Mouse (Mus musculus) stomach, postnatal 0 days (tissue): Measurements from ENCODE around the gene Tmem63a. TPM values are rescaled to one million over a fixed set of nuclear protein-coding genes. Genes with fewer than 3 reads are reported as not detected.

ENCODE experiments used
- ATAC-seq: fragments of 200-750 bp; cut with Nextera tagmentation; 2 replicates; pipeline ENCODE4 v1.8.0; 2017; ENCODE audit not compliant: low FRiP score, low TSS enrichment
- DNase-seq: peaks from one replicate; pipeline ENCODE4 v3.0.0-alpha.2; 2016; ENCODE audit warnings: low spot score
- H3K27ac ChIP-seq: fragments of 300-500 bp; sonication (generic); replicated peaks from 2 replicates; pipeline ENCODE4 v1.5.1; 2014; ENCODE audit warnings: mild to moderate bottlenecking, control low read depth
- H3K27me3 ChIP-seq: fragments of 300-500 bp; sonication (generic); 2 replicates; pipeline ENCODE4 v1.6.1; 2014; ENCODE audit warnings: low read length; ENCODE audit not compliant: control insufficient read depth, insufficient read depth
- H3K36me3 ChIP-seq: fragments of 300-500 bp; sonication (generic); 2 replicates; pipeline ENCODE4 v1.6.1; 2014; ENCODE audit warnings: low read length, mixed read lengths; ENCODE audit not compliant: control insufficient read depth, insufficient read depth
- H3K4me1 ChIP-seq: fragments of 300-500 bp; sonication (generic); replicated peaks from 2 replicates; pipeline ENCODE4 v1.6.1; 2014; ENCODE audit warnings: antibody characterized with exemption; ENCODE audit not compliant: control insufficient read depth, insufficient read depth
- H3K4me2 ChIP-seq: fragments of 300-500 bp; sonication (generic); replicated peaks from 2 replicates; pipeline ENCODE4 v1.6.1; 2014; ENCODE audit warnings: low read depth, mild to moderate bottlenecking, control low read depth, moderate library complexity
- H3K4me3 ChIP-seq: fragments of 300-500 bp; sonication (generic); 2 replicates; pipeline ENCODE4 v1.5.1; 2014; ENCODE audit warnings: low read depth, low read length, control low read depth
- H3K9ac ChIP-seq: fragments of 300-500 bp; sonication (generic); 2 replicates; pipeline ENCODE4 v1.6.1; 2014; ENCODE audit warnings: mild to moderate bottlenecking, low read length, control low read depth, mixed read lengths
- H3K9me3 ChIP-seq: fragments of 300-500 bp; sonication (generic); 2 replicates; pipeline ENCODE4 v1.6.1; 2016; ENCODE audit warnings: low read length; ENCODE audit not compliant: control insufficient read depth
- CTCF ChIP-seq: IDR thresholded peaks from 2 replicates; pipeline ENCODE4 v1.5.1; 2016; ENCODE audit warnings: antibody characterized with exemption, low read depth, mild to moderate bottlenecking, moderate library complexity
- EP300 ChIP-seq: optimal IDR thresholded peaks from 2 replicates; pipeline ENCODE3; 2016; ENCODE audit warnings: antibody characterized with exemption
- WGBS: fragments of 180-500 bp; shearing (Covaris S2); extraction: QIAGEN DNeasy Blood & Tissue Kit; methylation state at CpG from one replicate; pipeline ENCODE4 v1.1.7; 2014; 5-methylcytosine and 5-hydroxymethylcytosine counted together
- polyA plus RNA-seq: library from polyadenylated mRNA; unstranded; fragments of >200 nt; fragmentation: Nextera tagmentation; extraction: Ambion mirVana; gene quantifications from 2 replicates; pipeline ENCODE4 v1.2.1, GENCODE M21; 2015

The Tmem63a gene
- polyA plus RNA-seq, 1 experiment from 2014 or later = 35.2 TPM

GRCm38 (mm10) chr1:180957989-180958388 lies 15.8 kb downstream of the Tmem63a start:
- TF ChIP-seq CTCF (no peak), EP300 (no peak)
- Histone ChIP-seq H3K27me3 (no peaks in the 10 kb centered on the region), H3K9me3 (no peaks in the 10 kb centered on the region), H3K4me3 (no peak overlapping the region), H3K36me3 (peaks cover 41% of the 10 kb centered on the region), H3K4me1 (no peaks in the 10 kb centered on the region), H3K9ac (no peak overlapping the region), H3K27ac (no peak overlapping the region), H3K4me2 (no peak overlapping the region)
- DNase-seq = peak; percentile 73
- ATAC-seq = peak; percentile 78
- 70% methylated on average over 3 of the region's 3 CpGs for WGBS

DNA sequence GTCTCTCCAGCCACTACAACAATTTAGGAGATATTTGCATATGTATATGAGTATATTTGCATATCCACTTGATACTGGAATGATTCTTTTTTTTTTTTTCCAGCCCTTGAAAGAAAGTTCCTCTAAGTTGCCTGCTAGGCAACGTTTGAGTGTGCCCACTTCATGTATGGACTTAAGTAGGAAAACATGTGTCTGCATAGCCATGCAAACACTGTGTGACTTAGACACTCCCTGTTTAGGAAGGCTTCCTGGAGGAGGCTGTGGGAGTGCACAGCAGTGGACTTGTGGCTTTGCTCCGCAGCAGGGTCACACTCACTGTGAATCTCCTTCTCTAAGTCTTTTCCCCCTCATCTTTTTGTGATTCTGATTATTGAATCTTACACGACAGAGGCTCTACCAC lies 16.7 kb downstream of the Tmem63a start:
- Histone ChIP-seq H3K36me3 (peaks cover 45% of the 10 kb centered on the region), H3K9ac (no peak overlapping the region), H3K27me3 (no peaks in the 10 kb centered on the region), H3K9me3 (no peaks in the 10 kb centered on the region), H3K27ac (0 out of 2 replicates have a peak overlapping the region, but pooled peaks have one; percentile 4), H3K4me1 (no peaks in the 10 kb centered on the region), H3K4me3 (no peak overlapping the region), H3K4me2 (no peak overlapping the region)
- no peak for ATAC-seq
- TF ChIP-seq EP300 = no peak
- no peak for TF ChIP-seq CTCF
- no peak for DNase-seq
- WGBS = 77% methylated on average over 3 of the region's 3 CpGs

DNA sequence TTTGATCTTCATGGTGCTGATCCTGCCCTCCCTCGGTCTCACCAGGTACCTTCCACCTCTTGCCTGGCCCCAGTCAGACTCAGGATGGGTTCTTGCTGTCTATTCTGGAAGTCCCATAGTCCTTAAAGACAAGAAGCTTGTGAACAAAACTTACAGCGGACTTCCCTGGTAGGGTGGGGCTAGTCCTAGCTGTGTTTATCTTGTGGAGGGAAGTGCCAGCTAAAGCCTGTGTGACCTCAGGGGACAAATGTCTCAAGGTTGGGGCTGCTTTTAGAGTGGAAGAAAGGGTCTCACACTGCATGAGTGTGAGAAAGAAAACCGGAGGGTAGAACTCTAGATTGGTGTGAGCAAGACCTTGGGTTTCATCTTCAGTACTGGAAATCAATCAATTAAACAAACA lies 23.6 kb downstream of the Tmem63a start:
- H3K9ac ChIP-seq = no peak overlapping the region
- H3K4me3 ChIP-seq = no peak overlapping the region
- no peaks in the 10 kb centered on the region for H3K27me3 ChIP-seq
- TF ChIP-seq CTCF = no peak
- H3K4me1 ChIP-seq = no peaks in the 10 kb centered on the region
- ATAC-seq (peak; percentile 54), DNase-seq (no peak)
- H3K9me3 ChIP-seq = no peaks in the 10 kb centered on the region
- H3K4me2 ChIP-seq = no peak overlapping the region
- WGBS = 66% methylated on average over 3 of the region's 3 CpGs
- peak overlapping the region; percentile 53 for H3K27ac ChIP-seq
- H3K36me3 ChIP-seq = peaks cover 45% of the 10 kb centered on the region

- TF ChIP-seq EP300 (no peak), CTCF (no peak)
- no peak overlapping the region for H3K4me3 ChIP-seq
- 54% methylated on average over 3 of the region's 3 CpGs for WGBS
- ATAC-seq (no peak; the same call in 1 of the 2 replicates), DNase-seq (no peak)
- no peak overlapping the region for H3K4me2 ChIP-seq
- H3K27ac ChIP-seq = no peak overlapping the region
- H3K9me3 ChIP-seq = no peaks in the 10 kb centered on the region
- no peaks in the 10 kb centered on the region for H3K4me1 ChIP-seq
- no peaks in the 10 kb centered on the region for H3K27me3 ChIP-seq
- no peak overlapping the region for H3K9ac ChIP-seq
- peaks cover 41% of the 10 kb centered on the region for H3K36me3 ChIP-seq
These were observed 24.4 kb downstream of the Tmem63a start for GRCm38 (mm10) chr1:180966542-180966941.

DNA sequence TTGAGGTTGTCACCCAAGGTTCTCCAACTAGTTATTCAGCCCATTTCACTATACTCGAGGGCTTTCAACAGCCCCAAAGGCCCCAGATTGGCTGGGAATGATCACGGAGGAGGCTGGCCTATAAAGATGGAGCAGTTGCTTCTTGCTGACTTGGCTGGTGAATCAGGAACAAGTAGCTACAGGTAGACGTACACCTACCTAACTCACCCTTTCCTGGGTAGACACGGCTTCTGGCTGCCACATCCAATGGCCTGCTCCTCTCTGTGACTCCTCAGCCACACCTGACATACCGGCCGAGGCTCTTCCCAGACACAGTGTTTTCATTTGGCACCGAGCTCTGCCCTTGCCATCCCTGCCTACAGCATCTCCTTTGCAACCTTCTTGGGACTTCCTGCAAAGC lies 25.1 kb downstream of the Tmem63a start:
- Histone ChIP-seq H3K27me3 (no peaks in the 10 kb centered on the region), H3K36me3 (peaks cover 42% of the 10 kb centered on the region), H3K4me2 (no peak overlapping the region), H3K9ac (no peak overlapping the region), H3K9me3 (no peaks in the 10 kb centered on the region), H3K27ac (no peak overlapping the region), H3K4me3 (no peak overlapping the region), H3K4me1 (no peaks in the 10 kb centered on the region)
- TF ChIP-seq EP300 = no peak
- no peak for TF ChIP-seq CTCF
- 71% methylated on average over 7 of the region's 7 CpGs for WGBS
- ATAC-seq (no peak), DNase-seq (no peak)

- no peak overlapping the region for H3K4me2 ChIP-seq
- 90% methylated on average over 9 of the region's 11 CpGs for WGBS
- H3K4me1 ChIP-seq = no peaks in the 10 kb centered on the region
- no peak for ATAC-seq
- no peaks in the 10 kb centered on the region for H3K27me3 ChIP-seq
- DNase-seq = no peak
- no peaks in the 10 kb centered on the region for H3K9me3 ChIP-seq
- H3K4me3 ChIP-seq = no peak overlapping the region
- H3K9ac ChIP-seq = no peak overlapping the region
- H3K27ac ChIP-seq = no peak overlapping the region
- peaks cover 36% of the 10 kb centered on the region for H3K36me3 ChIP-seq
- TF ChIP-seq EP300 = no peak
- TF ChIP-seq CTCF = no peak
These were observed 30.8 kb downstream of the Tmem63a start for GRCm38 (mm10) chr1:180972941-180973340.
